Mouse (Mus musculus) spleen, adult 12 weeks (tissue): ENCODE measurements around the gene Mpv17l2.

Source experiments
- DNase-seq: peaks from one replicate; pipeline ENCODE4 v3.0.0; 2022; ENCODE audit warnings: low spot score

Gene Mpv17l2

DNA sequence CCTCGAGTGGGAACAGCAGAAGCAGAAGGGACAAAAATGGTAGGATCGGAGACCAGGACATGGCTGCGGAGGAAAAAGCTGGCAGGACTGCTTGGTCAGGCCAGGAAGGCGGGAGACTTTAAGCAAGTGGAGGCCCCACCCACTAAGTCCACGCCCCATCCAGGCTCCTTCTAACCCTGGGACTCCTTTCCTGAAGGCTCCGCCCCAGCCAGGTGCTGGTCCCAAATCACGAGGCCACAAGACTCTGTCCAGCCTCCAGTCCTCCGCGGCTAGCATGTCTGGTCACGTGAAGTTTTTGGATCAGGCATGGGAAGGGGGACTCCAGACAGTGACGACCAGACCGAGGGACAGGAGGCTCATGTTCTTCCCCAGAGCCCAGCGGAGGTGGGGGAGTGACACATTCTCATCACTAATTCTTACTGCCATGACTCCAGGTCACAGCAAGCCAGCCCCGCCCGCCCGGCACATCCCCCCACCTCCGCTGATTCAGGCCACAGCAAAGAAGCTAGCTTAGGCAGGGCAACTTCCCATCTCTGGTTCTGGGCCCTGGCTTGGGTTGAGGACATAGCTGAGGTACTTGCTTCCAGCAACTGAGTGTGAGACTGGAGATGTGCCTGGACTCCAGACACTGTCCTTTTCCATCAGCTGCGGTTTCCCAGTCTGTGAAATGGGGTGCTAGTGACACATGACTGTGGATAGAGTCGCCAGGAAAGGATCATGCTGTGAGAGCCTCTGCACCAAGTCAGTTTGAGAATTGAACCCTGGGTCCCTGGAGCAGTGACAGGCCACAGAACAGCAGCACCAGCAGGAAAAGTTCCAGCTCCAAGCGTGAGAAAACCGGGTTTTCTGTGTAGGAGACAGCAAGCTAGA, 6.1 kb upstream of the Mpv17l2 start:
- peak; percentile 60 for DNase-seq

DNA sequence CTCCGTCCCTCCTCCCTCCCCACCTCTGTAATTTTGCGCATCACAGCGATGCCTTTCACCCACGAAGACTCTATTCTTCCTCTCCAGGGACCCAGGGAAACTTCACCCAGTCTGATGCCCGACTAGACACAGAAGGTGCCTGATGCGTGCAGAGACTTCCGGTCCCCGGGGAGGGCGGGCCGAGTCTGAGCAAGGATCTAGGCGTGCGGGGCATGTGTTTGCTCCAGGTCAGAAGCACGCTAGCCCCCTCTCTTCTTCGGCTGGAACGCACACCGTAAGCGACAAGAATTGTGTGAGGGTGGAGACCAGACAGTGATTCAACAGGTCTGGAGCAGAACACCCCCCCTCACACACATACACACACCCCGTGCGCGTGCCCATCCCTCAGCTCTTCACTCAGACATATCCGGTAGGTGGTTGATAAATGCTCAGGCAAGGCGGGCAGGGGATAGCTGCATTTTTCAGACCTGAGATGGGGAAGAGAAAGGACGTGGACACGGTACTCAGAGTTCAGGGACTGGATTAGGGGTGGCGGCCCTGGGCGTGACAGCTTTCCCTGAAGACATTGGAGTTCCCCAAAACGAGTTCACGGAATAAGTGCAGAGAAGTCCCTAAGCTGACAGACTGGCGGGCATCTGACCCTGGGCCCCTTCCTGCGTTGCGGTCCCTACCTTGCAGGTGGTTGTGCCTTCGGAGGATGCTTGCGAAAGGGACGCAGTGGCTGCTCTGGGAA, 5.3 kb upstream of the Mpv17l2 start:
- DNase-seq: peak; percentile 61

DNA sequence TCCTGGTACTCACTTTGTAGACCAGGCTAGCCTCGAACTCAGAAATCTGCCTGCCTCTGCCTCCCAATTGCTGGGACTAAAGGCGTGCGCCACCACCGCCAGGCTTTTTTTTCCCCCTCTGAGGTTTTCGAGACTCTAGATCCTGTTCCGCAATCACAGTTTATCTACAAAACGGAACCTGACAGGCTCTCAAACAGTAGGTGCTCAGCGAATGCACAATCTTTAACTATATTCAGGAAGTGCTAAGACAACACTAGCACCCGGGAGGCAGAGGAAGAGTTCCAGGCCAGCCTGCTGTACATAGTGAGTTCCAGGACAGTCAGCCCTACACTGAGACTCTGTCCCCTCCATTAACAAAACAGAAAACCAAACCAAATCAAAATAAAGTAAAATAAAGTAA, 4.6 kb upstream of the Mpv17l2 start:
- DNase-seq: no peak

DNA sequence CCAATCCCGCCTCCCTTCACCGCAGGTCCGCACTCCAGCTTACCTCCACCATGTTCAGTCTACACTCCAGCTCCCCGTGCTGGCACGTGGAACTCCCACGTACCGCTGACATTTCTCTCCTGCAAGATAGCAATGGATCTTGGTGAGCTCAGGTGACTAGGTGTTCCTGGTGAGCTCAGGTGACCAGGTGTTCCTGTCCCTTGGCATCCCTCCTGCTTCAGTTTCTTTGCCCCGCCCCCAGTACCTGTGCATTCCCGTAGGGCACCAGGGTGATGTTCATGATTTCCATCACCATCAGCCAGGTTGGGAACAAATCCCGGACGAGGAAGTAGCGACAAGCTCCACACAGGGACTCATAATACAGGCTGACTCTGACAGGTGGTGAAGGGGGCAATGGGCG, 3.9 kb upstream of the Mpv17l2 start:
- DNase-seq: no peak

DNA sequence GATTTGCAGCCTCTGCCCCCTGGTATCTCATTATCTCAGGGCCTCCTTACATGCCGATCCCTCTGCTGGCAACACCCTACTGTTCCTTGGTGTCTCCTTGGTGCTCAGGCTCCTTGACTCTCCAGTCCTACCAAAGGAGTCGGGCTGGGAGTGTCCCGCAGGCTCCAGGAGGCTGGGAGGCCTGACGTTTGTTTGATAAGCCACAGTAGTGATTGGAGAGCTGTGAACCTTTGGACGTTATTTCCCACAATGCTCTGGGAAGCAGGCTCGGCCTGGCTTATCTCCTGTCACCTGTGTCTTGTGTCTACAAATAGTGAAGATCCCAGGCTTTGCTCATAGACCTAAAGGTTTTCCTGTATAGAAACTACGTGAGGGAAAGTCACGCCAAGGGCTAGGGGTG, 3.3 kb upstream of the Mpv17l2 start:
- peak; percentile 41 for DNase-seq

- peak; percentile 69 for DNase-seq
Observed at GRCm38 (mm10) chr8:70763354-70763753, 2.6 kb upstream of the Mpv17l2 start.

DNA sequence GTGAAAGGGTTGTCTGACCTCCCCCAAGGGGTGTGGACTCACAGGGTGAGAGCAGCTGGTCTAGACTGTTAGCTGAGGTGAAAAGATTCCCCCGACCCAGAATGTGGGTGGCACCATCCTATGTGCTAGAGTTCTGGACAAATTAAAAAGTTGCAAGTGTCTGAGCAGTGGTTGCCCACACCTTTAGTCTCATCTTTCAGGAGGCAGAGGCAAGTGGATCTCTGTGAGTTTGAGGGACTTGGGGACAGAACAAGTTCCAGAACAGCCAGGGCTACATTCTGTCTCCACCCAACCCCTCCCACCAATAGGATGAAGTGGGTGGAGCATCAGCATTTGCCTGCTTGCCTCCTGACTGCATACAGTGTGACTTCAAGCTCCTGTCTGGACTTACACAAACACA, 1.4 kb upstream of the Mpv17l2 start:
- DNase-seq: peak; percentile 54

DNA sequence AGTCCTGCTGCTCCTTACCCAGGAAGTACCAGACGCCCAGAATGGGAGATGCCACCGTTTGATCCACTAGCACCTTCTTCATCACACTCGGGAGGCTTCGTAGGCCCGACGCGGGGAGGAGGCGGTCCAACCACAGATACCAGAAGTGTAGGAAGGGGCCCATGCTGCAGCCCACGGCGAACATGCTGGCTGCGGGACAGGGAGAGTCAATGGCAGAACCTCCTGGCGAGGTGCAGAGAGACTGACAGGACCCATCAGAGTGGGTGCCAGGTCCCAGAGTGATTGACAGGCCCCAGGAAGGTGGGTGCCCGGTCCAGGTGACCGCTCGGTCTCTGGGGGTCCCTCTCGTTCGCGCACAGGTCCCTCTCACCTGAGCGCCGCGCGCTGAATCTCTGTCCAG, 396 bp downstream of the Mpv17l2 start:
- no peak for DNase-seq

DNA sequence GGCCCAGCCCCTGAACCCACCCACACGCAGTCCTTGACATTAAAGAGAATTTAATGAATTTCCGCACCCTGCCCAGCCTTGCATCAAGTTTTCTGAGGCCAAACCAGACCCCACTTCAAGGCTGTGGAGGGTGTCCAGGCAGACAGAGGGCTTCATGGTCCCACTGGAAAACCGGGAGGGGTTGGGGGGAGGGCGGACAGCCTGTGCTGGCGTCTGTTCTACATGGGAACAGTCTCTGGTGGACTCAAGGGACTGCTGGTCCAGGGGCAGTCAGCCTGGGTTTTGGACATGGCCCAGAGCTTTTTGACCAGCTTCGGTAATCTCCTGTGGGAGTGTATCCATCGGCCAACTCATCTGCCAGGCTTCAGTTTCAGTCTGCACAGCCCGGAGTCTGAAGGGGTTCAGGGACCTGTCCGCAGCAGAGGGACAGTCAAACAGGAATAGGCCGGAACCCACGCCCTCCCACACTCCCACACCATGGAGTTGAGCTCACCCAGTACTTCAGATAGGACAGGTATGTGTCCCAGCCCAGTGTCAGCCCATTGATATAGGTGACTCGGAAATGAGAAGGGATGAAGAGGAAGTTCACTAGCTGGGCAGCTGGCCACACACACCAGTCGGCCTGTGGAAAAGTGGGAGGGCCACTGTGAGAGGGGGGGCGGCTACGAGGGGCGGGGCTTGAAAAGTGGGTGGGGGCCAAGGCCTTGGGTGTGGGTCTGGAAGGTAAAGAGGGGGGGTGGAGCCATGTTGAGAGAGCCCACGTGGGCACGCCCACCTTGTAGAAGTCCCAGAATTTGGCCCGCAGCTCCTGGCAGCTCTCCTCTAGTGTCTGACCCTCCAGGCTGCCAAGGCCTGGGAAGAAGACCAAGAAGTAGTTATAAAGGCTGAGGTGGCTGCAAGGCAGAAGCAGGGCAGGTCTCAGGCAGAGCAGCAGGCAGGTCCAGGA, 1.9 kb downstream of the Mpv17l2 start:
- DNase-seq: no peak

DNA sequence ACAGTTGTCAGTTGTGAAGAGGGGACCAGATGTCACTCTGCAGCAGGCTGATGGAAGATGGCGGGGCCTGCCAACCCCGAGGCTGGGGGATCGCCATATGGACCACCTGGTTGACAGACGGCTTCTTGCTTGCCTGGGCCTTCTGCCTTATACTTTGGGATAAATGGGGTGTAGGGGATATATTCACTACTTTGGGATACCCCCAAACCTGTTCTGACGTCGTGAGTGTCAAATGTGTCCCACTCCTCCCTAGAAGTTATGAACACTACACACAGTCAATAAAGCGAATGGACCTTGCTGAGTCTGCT, 2.5 kb downstream of the Mpv17l2 start:
- no peak for DNase-seq

DNA sequence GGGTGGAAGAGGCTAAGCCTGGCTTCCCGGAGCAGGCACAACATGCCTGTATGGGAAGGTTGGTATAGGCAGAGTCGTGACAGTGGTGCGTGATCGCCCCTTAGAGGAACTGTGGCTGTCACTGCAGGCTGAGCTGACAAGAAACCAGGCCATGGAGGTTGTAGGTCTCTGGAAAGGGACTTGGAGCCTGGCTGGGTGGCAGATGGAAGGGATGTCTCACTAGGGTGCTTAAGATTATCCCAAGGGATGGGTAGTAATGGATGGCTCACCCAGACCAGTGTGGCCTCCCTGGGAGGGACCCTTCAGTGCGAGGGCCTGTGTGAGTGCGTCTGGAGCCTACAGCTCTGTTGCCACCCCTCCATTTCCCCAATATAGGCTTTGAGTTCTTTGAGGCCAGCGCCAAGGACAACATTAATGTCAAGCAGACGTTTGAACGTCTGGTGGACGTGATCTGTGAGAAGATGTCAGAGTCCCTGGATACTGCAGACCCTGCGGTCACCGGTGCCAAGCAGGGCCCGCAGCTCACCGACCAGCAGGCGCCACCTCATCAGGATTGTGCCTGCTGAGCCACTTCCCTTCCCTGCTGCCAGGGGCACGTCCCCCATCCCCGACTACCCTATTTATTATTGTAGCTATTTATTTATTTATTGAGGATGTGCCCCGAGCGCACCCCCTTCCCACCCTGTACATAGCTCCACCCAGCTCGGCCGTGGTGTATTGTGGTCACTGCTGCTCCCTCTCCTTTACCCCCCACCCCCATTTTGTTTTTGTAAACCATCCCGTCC, 3.0 kb downstream of the Mpv17l2 start:
- DNase-seq: peak; percentile 5

- DNase-seq: no peak
Observed at GRCm38 (mm10) chr8:70756476-70757040, 4.2 kb downstream of the Mpv17l2 start.

- no peak for DNase-seq
Observed at GRCm38 (mm10) chr8:70755661-70756475, 4.9 kb downstream of the Mpv17l2 start.

- DNase-seq: no peak
Observed at GRCm38 (mm10) chr8:70754871-70755660, 5.7 kb downstream of the Mpv17l2 start.

- DNase-seq: peak; percentile 89
Observed at GRCm38 (mm10) chr8:70754043-70754870, 6.5 kb downstream of the Mpv17l2 start, which contains the start of gene Rab3a. Rab3a (plus strand) TSS chr8:70754679.

- peak; percentile 56 for DNase-seq
Observed at GRCm38 (mm10) chr8:70753151-70753550, 7.6 kb downstream of the Mpv17l2 start.

DNA sequence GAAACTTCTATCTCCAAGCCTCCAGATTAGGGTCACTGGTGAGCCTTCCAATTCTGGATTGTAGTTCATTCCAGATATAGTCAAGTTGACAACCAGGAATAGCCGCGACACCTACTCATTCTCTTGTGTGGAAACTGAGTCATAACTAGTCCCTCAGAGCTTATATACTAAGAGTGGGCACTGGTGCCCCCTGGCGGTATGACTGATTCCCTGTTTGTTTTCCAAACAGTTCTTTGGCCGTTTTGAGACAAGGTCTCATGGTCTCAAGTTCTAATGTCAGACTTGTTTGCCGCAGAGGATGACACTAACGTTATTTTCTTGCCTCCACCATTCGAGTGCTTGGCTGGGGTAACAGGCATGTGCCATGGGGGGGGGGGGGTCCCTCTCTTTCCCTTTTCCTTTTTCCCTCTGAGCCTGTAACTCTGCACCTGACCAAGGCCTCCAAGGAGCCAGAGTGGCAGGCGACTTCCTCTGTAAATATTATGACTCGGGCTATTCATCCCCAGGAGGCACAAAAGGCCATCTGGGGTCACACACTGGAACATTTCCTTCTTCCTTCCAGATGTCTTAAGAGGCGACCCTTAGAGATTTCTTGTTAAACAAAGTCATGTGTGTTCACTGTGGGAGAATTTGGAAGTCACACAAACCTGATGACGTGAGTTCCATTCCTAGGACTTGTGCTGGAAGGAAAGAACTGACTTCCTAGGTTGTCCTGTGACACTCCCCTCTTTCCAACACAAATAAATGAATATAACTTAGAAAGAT, 8.6 kb downstream of the Mpv17l2 start:
- peak; percentile 62 for DNase-seq
